Mouse (Mus musculus): ENCODE measurements at regions not wholly inside any gene's neighbourhood (a gene's known extent, or its start where the extent isn't known, plus 50 kb on each side); places are given as distances from the start of the nearest gene placed in this dataset.

- no peak for DNase-seq
These were observed 364.2 kb downstream of the Osr1 start for GRCm38 (mm10) chr12:9934158-9934557.

GRCm38 (mm10) chr12:9941357-9941756 lies 371.4 kb downstream of the Osr1 start:
- no peak for DNase-seq

GRCm38 (mm10) chr12:9941823-9942222 lies 371.9 kb downstream of the Osr1 start:
- DNase-seq, result no peak

GRCm38 (mm10) chr12:9948784-9949183 lies 378.9 kb downstream of the Osr1 start:
- no peak for DNase-seq

GRCm38 (mm10) chr12:9952372-9952771 lies 382.5 kb downstream of the Osr1 start:
- DNase-seq, result no peak

- no peak for DNase-seq
These were observed 384.4 kb downstream of the Osr1 start for GRCm38 (mm10) chr12:9954178-9954888.

- DNase-seq, result no peak
These were observed 399.5 kb downstream of the Osr1 start for GRCm38 (mm10) chr12:9969390-9969789.

- DNase-seq, result no peak
These were observed 399.0 kb upstream of the Nt5c1b start for GRCm38 (mm10) chr12:9970771-9971170.

- DNase-seq, result no peak
These were observed 391.2 kb upstream of the Nt5c1b start for GRCm38 (mm10) chr12:9978494-9979112.

- DNase-seq, result no peak
These were observed 390.7 kb upstream of the Nt5c1b start for GRCm38 (mm10) chr12:9979113-9979507.

GRCm38 (mm10) chr12:9991305-9991704 lies 378.5 kb upstream of the Nt5c1b start:
- no peak for DNase-seq

GRCm38 (mm10) chr12:9995670-9996069 lies 374.1 kb upstream of the Nt5c1b start:
- DNase-seq, result no peak

- DNase-seq, result no peak
These were observed 373.2 kb upstream of the Nt5c1b start for GRCm38 (mm10) chr12:9996455-9997189.

- no peak for DNase-seq
These were observed 372.6 kb upstream of the Nt5c1b start for GRCm38 (mm10) chr12:9997190-9997561.

GRCm38 (mm10) chr12:9997571-9997970 lies 372.2 kb upstream of the Nt5c1b start:
- DNase-seq, result no peak

- no peak for DNase-seq
These were observed 369.8 kb upstream of the Nt5c1b start for GRCm38 (mm10) chr12:9999933-10000332.

GRCm38 (mm10) chr12:10008473-10008872 lies 361.3 kb upstream of the Nt5c1b start:
- DNase-seq, result no peak

- peak in 1 of 2 experiments; percentile 4 for DNase-seq
These were observed 352.8 kb upstream of the Nt5c1b start for GRCm38 (mm10) chr12:10016710-10017581.

- DNase-seq, result no peak
These were observed 334.3 kb upstream of the Nt5c1b start for GRCm38 (mm10) chr12:10035479-10035878.

GRCm38 (mm10) chr12:10062006-10062514 lies 307.7 kb upstream of the Nt5c1b start:
- DNase-seq, result peak in 1 of 2 experiments; percentile 5

GRCm38 (mm10) chr12:10078341-10078740 lies 291.4 kb upstream of the Nt5c1b start:
- DNase-seq, result peak in 1 of 2 experiments; percentile 3

- no peak for DNase-seq
These were observed 290.3 kb upstream of the Nt5c1b start for GRCm38 (mm10) chr12:10079482-10079881.

Measured in kidney, postnatal 36 days (tissue).